Mouse (Mus musculus): ENCODE measurements around the gene Cisd1.

DNA sequence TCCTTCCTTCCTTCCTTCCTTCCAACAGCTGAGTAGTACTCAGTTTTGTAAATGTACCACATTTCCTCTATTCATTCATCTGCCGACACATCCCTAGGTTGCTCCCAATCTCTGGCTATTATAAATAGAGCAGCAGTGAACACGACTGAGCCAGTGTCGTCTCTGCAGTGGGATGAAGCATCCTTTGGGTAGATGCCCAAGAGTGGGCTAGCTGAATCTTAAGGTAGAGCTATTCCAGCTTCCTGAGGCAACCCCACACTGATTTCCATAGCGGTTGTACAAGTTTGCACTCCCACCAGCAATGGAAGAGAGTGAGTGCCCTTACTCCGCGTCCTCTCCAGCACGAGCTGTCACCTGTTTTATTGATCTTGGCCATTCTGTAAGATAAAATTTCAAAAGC is 35.7 kb upstream of the Cisd1 start:
- no peak for TF ChIP-seq CTCF (IDR thresholded peaks at IDR 0.05; ENCODE audit: low read depth)
- TF ChIP-seq EP300 (IDR thresholded peaks at IDR 0.05; ENCODE audit: low read depth) = no peak
